ENCODE assay signal across 17 mouse cellular contexts in the genomic region with DNA sequence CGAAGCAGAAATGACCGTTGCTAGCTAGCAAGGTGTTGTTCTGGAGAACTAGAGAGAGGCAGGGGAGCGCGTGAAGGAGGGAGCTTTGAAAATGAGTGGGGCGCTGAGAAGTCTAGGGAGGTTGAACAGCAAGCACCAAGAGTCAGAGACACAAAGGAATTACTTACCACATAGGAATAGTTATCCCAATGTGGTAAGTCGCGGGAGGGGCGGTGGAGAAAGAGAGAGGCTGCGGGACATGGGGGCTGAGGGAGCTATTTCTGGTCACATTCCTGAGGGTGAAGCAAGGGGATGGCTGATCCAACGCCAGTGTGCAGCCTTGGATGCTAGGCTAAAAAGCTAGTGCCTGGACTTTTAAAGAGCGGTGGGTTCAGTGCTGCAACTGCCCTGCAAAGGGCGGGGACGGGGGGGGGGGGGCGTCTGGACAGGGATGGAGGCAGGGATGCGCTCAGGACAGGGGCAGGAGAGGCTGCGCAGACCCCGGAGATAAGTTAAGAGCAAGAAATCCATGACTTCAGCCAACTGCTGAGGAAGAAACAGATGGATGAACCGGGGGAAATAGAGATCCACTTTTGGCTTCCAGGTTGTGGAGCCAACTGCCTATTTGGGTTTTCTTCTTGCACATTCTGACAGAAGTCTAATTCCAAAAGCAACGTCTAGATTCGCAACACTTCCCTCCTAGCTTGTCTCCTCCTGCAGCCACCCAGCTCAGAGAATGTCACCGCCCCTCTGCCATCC. TPM values are rescaled to one million over a fixed set of nuclear protein-coding genes. Genes with fewer than 3 reads are reported as not detected.
A peak's percentile ranks its signal among the peaks of the same experiment; 100 is the strongest.
DNase-seq lines count a peak whose midpoint lies in the region; ATAC-seq and TF ChIP-seq lines count a peak whose summit lies in the region.
"Not testable (repeated sequence)": the region's sequence is repeated elsewhere in the genome, so short reads cannot be mapped to it uniquely, and the experiment has no call there.
"Had no signal": no experiment of that assay in that cellular context is flagged by ENCODE, and none has a peak within 500 bp of the region (broad histone marks: within the 10 kb centered on the region; RNA-seq: fewer than 3 reads in every experiment).

No protein-coding gene starts in this region.

- H3K27me3 ChIP-seq in embryonic facial prominence, embryonic 12.5 days; forebrain, postnatal 0 days (ENCODE audit: insufficient read depth, low read length); heart, embryonic 10.5 days (ENCODE audit: insufficient read depth, poor library complexity, severe bottlenecking); heart, embryonic 16.5 days (ENCODE audit: control insufficient read depth, insufficient read depth, low read length); limb, embryonic 14.5 days (ENCODE audit: control insufficient read depth, insufficient read depth, low read length); neural tube, embryonic 11.5 days (ENCODE audit: control insufficient read depth, insufficient read depth, low read length): not testable (repeated sequence)

- H3K4me1 ChIP-seq in embryonic facial prominence, embryonic 12.5 days; forebrain, postnatal 0 days (ENCODE audit: insufficient read depth); heart, embryonic 10.5 days; heart, embryonic 16.5 days (ENCODE audit: control insufficient read depth, insufficient read depth, low read length); limb, embryonic 14.5 days (ENCODE audit: control insufficient read depth, insufficient read depth, low read length); neural tube, embryonic 11.5 days (ENCODE audit: control insufficient read depth, insufficient read depth, low read length): not testable (repeated sequence)

- peak; percentile 32 for DNase-seq in cerebellum, adult 11-12 months
- not testable (repeated sequence) for DNase-seq in forebrain, postnatal 0 days; heart, embryonic 10.5 days (ENCODE audit: low spot score); left cerebral cortex, adult 2 months (ENCODE audit: extremely low spot score in 1 of 2, low spot score in 2 of 2); limb, embryonic 14.5 days (ENCODE audit: low spot score)
- peak; percentile 6 for DNase-seq in neural tube, embryonic 11.5 days (ENCODE audit: low spot score)

- not testable (repeated sequence) for TF ChIP-seq POLR2A in limb, embryonic 14.5 days (IDR thresholded peaks at IDR 0.05; ENCODE audit: borderline replicate concordance, extremely low read depth, insufficient read depth, insufficient read length)

- TF ChIP-seq CTCF in forebrain, postnatal 0 days (IDR thresholded peaks at IDR 0.05; ENCODE audit: low read depth); left cerebral cortex, adult 2 months (IDR thresholded peaks at IDR 0.05): not testable (repeated sequence)

- not testable (repeated sequence) for ATAC-seq in embryonic facial prominence, embryonic 12.5 days (ENCODE audit: insufficient number of reproducible peaks, insufficient read depth, low FRiP score, low TSS enrichment); heart, embryonic 16.5 days (replicated peaks; ENCODE audit: extremely low read depth, insufficient read depth, low FRiP score); limb, embryonic 14.5 days (ENCODE audit: low FRiP score, low read depth); neural tube, embryonic 11.5 days (ENCODE audit: insufficient read depth, low FRiP score, low TSS enrichment)
- ATAC-seq in forebrain, postnatal 0 days: peak; percentile 36; the same call in 1 of the 2 replicates

- H3K36me3 ChIP-seq in embryonic facial prominence, embryonic 12.5 days; forebrain, postnatal 0 days (ENCODE audit: insufficient read depth); heart, embryonic 10.5 days; heart, embryonic 16.5 days (ENCODE audit: control insufficient read depth, insufficient read depth); limb, embryonic 14.5 days (ENCODE audit: control insufficient read depth, insufficient read depth, low read length); neural tube, embryonic 11.5 days (ENCODE audit: control insufficient read depth, insufficient read depth, low read length): not testable (repeated sequence)

- H3K9ac ChIP-seq in embryonic facial prominence, embryonic 12.5 days; forebrain, postnatal 0 days; heart, embryonic 16.5 days (ENCODE audit: low read length); limb, embryonic 14.5 days (ENCODE audit: low read depth, low read length, severe bottlenecking); neural tube, embryonic 11.5 days (ENCODE audit: low read length): not testable (repeated sequence)

- 18% methylated on average over 19 of the region's 21 CpGs for WGBS in embryonic facial prominence, embryonic 12.5 days
- WGBS in forebrain, postnatal 0 days: 18% methylated on average over 13 of the region's 21 CpGs
- WGBS in heart, embryonic 10.5 days: 9% methylated on average over 18 of the region's 21 CpGs
- 11% methylated on average over 14 of the region's 21 CpGs for WGBS in heart, embryonic 16.5 days
- 11% methylated on average over 13 of the region's 21 CpGs for WGBS in limb, embryonic 14.5 days
- 18% methylated on average over 18 of the region's 21 CpGs for WGBS in neural tube, embryonic 11.5 days

- intact Hi-C loops in left cerebral cortex, adult 2 months (cut with DNase I): not testable (repeated sequence)

- H3K9me3 ChIP-seq in embryonic facial prominence, embryonic 12.5 days; forebrain, postnatal 0 days (ENCODE audit: low read length); heart, embryonic 10.5 days; heart, embryonic 16.5 days (replicated peaks; ENCODE audit: control insufficient read depth, low read length); limb, embryonic 14.5 days (ENCODE audit: control insufficient read depth, low read length); neural tube, embryonic 11.5 days (ENCODE audit: control insufficient read depth, low read length): not testable (repeated sequence)

- H3K4me3 ChIP-seq in embryonic facial prominence, embryonic 12.5 days; forebrain, postnatal 0 days (ENCODE audit: low read depth, low read length); heart, embryonic 16.5 days (ENCODE audit: low read length); left cerebral cortex, adult 2 months; limb, embryonic 14.5 days (replicated peaks; ENCODE audit: low read length); neural tube, embryonic 11.5 days (ENCODE audit: low read depth, low read length): not testable (repeated sequence)
- H3K4me3 ChIP-seq in heart, embryonic 10.5 days: peak overlapping the region; percentile 36; the same call in 1 of the 2 replicates

- H3K4me2 ChIP-seq in embryonic facial prominence, embryonic 12.5 days (replicated peaks): peak overlapping the region; percentile 25
- H3K4me2 ChIP-seq in forebrain, postnatal 0 days (ENCODE audit: low read depth); neural tube, embryonic 11.5 days (ENCODE audit: low read depth): not testable (repeated sequence)
- peak overlapping the region; percentile 36 for H3K4me2 ChIP-seq in heart, embryonic 16.5 days (ENCODE audit: low read depth, low read length)
- peak overlapping the region; percentile 17; the same call in 1 of the 2 replicates for H3K4me2 ChIP-seq in limb, embryonic 14.5 days (replicated peaks; ENCODE audit: low read depth, low read length, severe bottlenecking)

- not testable (repeated sequence) for H3K27ac ChIP-seq in embryonic facial prominence, embryonic 12.5 days; forebrain, postnatal 0 days (ENCODE audit: low read depth, low read length); heart, embryonic 16.5 days (ENCODE audit: low read length); limb, embryonic 14.5 days (replicated peaks; ENCODE audit: low read depth, low read length); neural tube, embryonic 11.5 days (ENCODE audit: low read depth, low read length)
- peak overlapping the region; percentile 36; the same call in 1 of the 2 replicates for H3K27ac ChIP-seq in heart, embryonic 10.5 days
- H3K27ac ChIP-seq in left cerebral cortex, adult 2 months: peak overlapping the region; percentile 54

RNA-seq across cellular contexts. Expression of gene Ccl27a, which starts 7.9 kb away (rescaled TPM):
- 71.7 and 81.6 TPM in 2 replicates for polyA plus RNA-seq in embryonic facial prominence, embryonic 12.5 days (2016; fragmentation: Nextera tagmentation; extraction: Ambion mirVana)
- 204 and 225 TPM in 2 replicates for total RNA-seq in forebrain, postnatal 0 days (2014; rRNA removed)
- 289 and 323 TPM in 2 replicates for polyA plus RNA-seq in forebrain, postnatal 0 days (2015; fragmentation: Nextera tagmentation; extraction: Ambion mirVana)
- polyA plus RNA-seq in heart, embryonic 10.5 days (2016; fragmentation: Nextera tagmentation; extraction: Ambion mirVana): 38.1 and 39.7 TPM in 2 replicates
- 40.8 and 40.9 TPM in 2 replicates for polyA plus RNA-seq in heart, embryonic 16.5 days (2015; fragmentation: Nextera tagmentation; extraction: Ambion mirVana)
- 100 to 1,000 TPM; 250 to 265 TPM for total RNA-seq in left cerebral cortex, adult 2 months (2021)
- polyA plus RNA-seq in limb, embryonic 14.5 days (2012; rRNA removed): 96.6 and 107 TPM in 2 replicates
- polyA plus RNA-seq in limb, embryonic 14.5 days (2014; fragmentation: Nextera tagmentation; extraction: Ambion mirVana): 44.9 and 50.9 TPM in 2 replicates
- 64.8 and 69.6 TPM in 2 replicates for polyA plus RNA-seq in neural tube, embryonic 11.5 days (2014; fragmentation: Nextera tagmentation; extraction: Ambion mirVana)
- polyA plus RNA-seq: myocyte had no signal

RNA-seq across cellular contexts. Expression of gene Sigmar1, which starts 26.0 kb away (rescaled TPM):
- 74.1 and 76.6 TPM in 2 replicates for polyA plus RNA-seq in embryonic facial prominence, embryonic 12.5 days (2016; fragmentation: Nextera tagmentation; extraction: Ambion mirVana)
- total RNA-seq in forebrain, postnatal 0 days (2014; rRNA removed): 28.4 and 29.8 TPM in 2 replicates
- polyA plus RNA-seq in forebrain, postnatal 0 days (2015; fragmentation: Nextera tagmentation; extraction: Ambion mirVana): 32.0 and 39.7 TPM in 2 replicates
- 79.3 and 97.8 TPM in 2 replicates for polyA plus RNA-seq in heart, embryonic 10.5 days (2016; fragmentation: Nextera tagmentation; extraction: Ambion mirVana)
- polyA plus RNA-seq in heart, embryonic 16.5 days (2015; fragmentation: Nextera tagmentation; extraction: Ambion mirVana): 60.5 and 61.7 TPM in 2 replicates
- total RNA-seq in left cerebral cortex, adult 2 months (2021): 10 to 100 TPM; 58.0 to 58.9 TPM
- 79.2 and 91.4 TPM in 2 replicates for polyA plus RNA-seq in limb, embryonic 14.5 days (2012; rRNA removed)
- polyA plus RNA-seq in limb, embryonic 14.5 days (2014; fragmentation: Nextera tagmentation; extraction: Ambion mirVana): 85.3 and 88.9 TPM in 2 replicates
- 77.8 and 83.7 TPM in 2 replicates for polyA plus RNA-seq in neural tube, embryonic 11.5 days (2014; fragmentation: Nextera tagmentation; extraction: Ambion mirVana)

RNA-seq across cellular contexts. Expression of gene Galt, which starts 26.9 kb away (rescaled TPM):
- polyA plus RNA-seq in embryonic facial prominence, embryonic 12.5 days (2016; fragmentation: Nextera tagmentation; extraction: Ambion mirVana): 40.4 and 41.5 TPM in 2 replicates
- 42.4 and 43.1 TPM in 2 replicates for total RNA-seq in forebrain, postnatal 0 days (2014; rRNA removed)
- 43.4 and 47.3 TPM in 2 replicates for polyA plus RNA-seq in forebrain, postnatal 0 days (2015; fragmentation: Nextera tagmentation; extraction: Ambion mirVana)
- 52.7 and 69.7 TPM in 2 replicates for polyA plus RNA-seq in heart, embryonic 10.5 days (2016; fragmentation: Nextera tagmentation; extraction: Ambion mirVana)
- 60.6 and 69.8 TPM in 2 replicates for polyA plus RNA-seq in heart, embryonic 16.5 days (2015; fragmentation: Nextera tagmentation; extraction: Ambion mirVana)
- total RNA-seq in left cerebral cortex, adult 2 months (2021): 10 to 100 TPM; 85.8 to 88.5 TPM
- 83.3 and 119 TPM in 2 replicates for polyA plus RNA-seq in limb, embryonic 14.5 days (2012; rRNA removed)
- 39.5 and 43.6 TPM in 2 replicates for polyA plus RNA-seq in limb, embryonic 14.5 days (2014; fragmentation: Nextera tagmentation; extraction: Ambion mirVana)
- 22.7 and 25.3 TPM in 2 replicates for polyA plus RNA-seq in neural tube, embryonic 11.5 days (2014; fragmentation: Nextera tagmentation; extraction: Ambion mirVana)

RNA-seq across cellular contexts. Expression of gene Arid3c, which starts 51.0 kb away (rescaled TPM):
- polyA plus RNA-seq in embryonic facial prominence, embryonic 12.5 days (2016; fragmentation: Nextera tagmentation; extraction: Ambion mirVana): 0.18 TPM in 1 of 2 replicates, not detected in the other
- not detected in 2 replicates for total RNA-seq in forebrain, postnatal 0 days (2014; rRNA removed)
- 0.14 and 0.15 TPM in 2 replicates for polyA plus RNA-seq in forebrain, postnatal 0 days (2015; fragmentation: Nextera tagmentation; extraction: Ambion mirVana)
- not detected in 2 replicates for polyA plus RNA-seq in heart, embryonic 10.5 days (2016; fragmentation: Nextera tagmentation; extraction: Ambion mirVana)
- polyA plus RNA-seq in heart, embryonic 16.5 days (2015; fragmentation: Nextera tagmentation; extraction: Ambion mirVana): not detected in 2 replicates
- under 1 TPM in 1 of 2 experiments, not detected in 1; 0.52 TPM for total RNA-seq in left cerebral cortex, adult 2 months (2021)
- polyA plus RNA-seq in limb, embryonic 14.5 days (2012; rRNA removed): 0.09 and 0.20 TPM in 2 replicates
- polyA plus RNA-seq in limb, embryonic 14.5 days (2014; fragmentation: Nextera tagmentation; extraction: Ambion mirVana): 0.29 TPM in 1 of 2 replicates, not detected in the other
- 1.2 and 2.0 TPM in 2 replicates for polyA plus RNA-seq in neural tube, embryonic 11.5 days (2014; fragmentation: Nextera tagmentation; extraction: Ambion mirVana)
- total RNA-seq: adrenal gland, postnatal 10 days; gastrocnemius, adult 8-10 months; granulocyte monocyte progenitor cell, adult 5-6 weeks; heart, postnatal 14 days; megakaryocyte-erythroid progenitor cell, adult 5-6 weeks had no signal
- polyA plus RNA-seq: liver, embryonic 14.5 days; lung, embryonic 14.5 days; myocyte; stomach, embryonic 14.5 days had no signal

RNA-seq across cellular contexts. Expression of gene Dctn3, which starts 58.9 kb away (rescaled TPM):
- polyA plus RNA-seq in embryonic facial prominence, embryonic 12.5 days (2016; fragmentation: Nextera tagmentation; extraction: Ambion mirVana): 117 and 122 TPM in 2 replicates
- total RNA-seq in forebrain, postnatal 0 days (2014; rRNA removed): 184 and 251 TPM in 2 replicates
- 378 and 438 TPM in 2 replicates for polyA plus RNA-seq in forebrain, postnatal 0 days (2015; fragmentation: Nextera tagmentation; extraction: Ambion mirVana)
- 143 and 146 TPM in 2 replicates for polyA plus RNA-seq in heart, embryonic 10.5 days (2016; fragmentation: Nextera tagmentation; extraction: Ambion mirVana)
- 137 and 141 TPM in 2 replicates for polyA plus RNA-seq in heart, embryonic 16.5 days (2015; fragmentation: Nextera tagmentation; extraction: Ambion mirVana)
- total RNA-seq in left cerebral cortex, adult 2 months (2021): 100 to 1,000 TPM; 165 TPM
- polyA plus RNA-seq in limb, embryonic 14.5 days (2012; rRNA removed): 64.2 and 70.1 TPM in 2 replicates
- polyA plus RNA-seq in limb, embryonic 14.5 days (2014; fragmentation: Nextera tagmentation; extraction: Ambion mirVana): 99.1 and 101 TPM in 2 replicates
- 171 and 180 TPM in 2 replicates for polyA plus RNA-seq in neural tube, embryonic 11.5 days (2014; fragmentation: Nextera tagmentation; extraction: Ambion mirVana)
